33 mouse cellular contexts compared by ENCODE assay signal in the genomic region with DNA sequence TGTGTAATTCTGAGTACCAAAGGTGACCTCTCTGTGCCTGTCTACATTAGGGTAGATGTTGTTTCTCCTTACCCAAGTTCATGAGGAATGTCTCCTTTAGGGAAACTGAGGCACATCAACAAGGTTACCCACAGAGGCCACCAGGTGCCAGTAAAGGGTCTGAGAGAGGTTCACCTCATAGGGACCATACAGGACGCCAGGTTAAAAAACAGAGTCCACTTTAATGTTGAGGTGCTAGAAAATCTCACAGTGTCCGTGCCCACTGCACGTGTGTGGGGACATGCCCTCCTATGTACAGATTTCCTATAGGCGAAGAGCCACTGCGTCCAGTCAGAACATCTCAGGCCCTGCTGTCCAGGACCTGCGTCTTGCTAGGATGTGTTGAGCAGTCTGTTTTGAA. TPM values are rescaled to one million over a fixed set of nuclear protein-coding genes. Genes with fewer than 3 reads are reported as not detected.
A peak's percentile ranks its signal among the peaks of the same experiment; 100 is the strongest.
DNase-seq lines count a peak whose midpoint lies in the region; ATAC-seq lines count a peak whose summit lies in the region.
"Had no signal": no experiment of that assay in that cellular context is flagged by ENCODE, and none has a peak within 500 bp of the region (broad histone marks: within the 10 kb centered on the region; RNA-seq: fewer than 3 reads in every experiment).

No protein-coding gene starts in this region.

- no peak for DNase-seq in embryonic facial prominence, embryonic 10.5 days (ENCODE audit: low spot score)
- DNase-seq in heart, embryonic 10.5 days (ENCODE audit: low spot score): no peak
- DNase-seq in heart, adult 8-10 months (ENCODE audit: low spot score): no peak
- DNase-seq in midbrain, embryonic 14.5 days: no peak
- DNase-seq: adrenal gland, adult 8-10 months; gastrocnemius, postnatal 14 days; layer of hippocampus, adult 9-11 months; right cerebral cortex, postnatal 14 days had no signal

- 0 out of 2 replicates have a peak overlapping the region, but pooled peaks have one; percentile 44 for H3K9ac ChIP-seq in embryonic facial prominence, embryonic 13.5 days
- H3K9ac ChIP-seq in heart, embryonic 15.5 days: peak overlapping the region; percentile 36
- no peak overlapping the region for H3K9ac ChIP-seq in midbrain, embryonic 14.5 days (replicated peaks; ENCODE audit: low read length)
- H3K9ac ChIP-seq: forebrain, embryonic 12.5 days; hindbrain, embryonic 14.5 days; limb, embryonic 12.5 days; neural tube, embryonic 15.5 days; stomach, embryonic 15.5 days had no signal

- 83% methylated on average over 6 of the region's 6 CpGs for WGBS in embryonic facial prominence, embryonic 13.5 days
- WGBS in embryonic facial prominence, embryonic 10.5 days: 84% methylated on average over 6 of the region's 6 CpGs
- WGBS in heart, embryonic 10.5 days: 82% methylated on average over 6 of the region's 6 CpGs
- 75% methylated on average over 6 of the region's 6 CpGs for WGBS in heart, embryonic 15.5 days
- 86% methylated on average over 6 of the region's 6 CpGs for WGBS in midbrain, embryonic 14.5 days

- no peaks in the 10 kb centered on the region for H3K9me3 ChIP-seq in embryonic facial prominence, embryonic 13.5 days
- H3K9me3 ChIP-seq in embryonic facial prominence, embryonic 10.5 days: no peaks in the 10 kb centered on the region
- no peaks in the 10 kb centered on the region for H3K9me3 ChIP-seq in heart, embryonic 10.5 days
- H3K9me3 ChIP-seq in heart, embryonic 15.5 days (replicated peaks): no peaks in the 10 kb centered on the region
- no peaks in the 10 kb centered on the region for H3K9me3 ChIP-seq in midbrain, embryonic 14.5 days (ENCODE audit: control insufficient read depth, low read length)
- H3K9me3 ChIP-seq: forebrain, embryonic 12.5 days; G1E; limb, embryonic 12.5 days; neural tube, embryonic 15.5 days; stomach, embryonic 15.5 days had no signal

- no peak overlapping the region for H3K27ac ChIP-seq in embryonic facial prominence, embryonic 13.5 days
- H3K27ac ChIP-seq in embryonic facial prominence, embryonic 10.5 days (replicated peaks): no peak overlapping the region
- 0 out of 2 replicates have a peak overlapping the region, but pooled peaks have one; percentile 26 for H3K27ac ChIP-seq in heart, embryonic 10.5 days
- peak overlapping the region; percentile 98 for H3K27ac ChIP-seq in heart, embryonic 15.5 days
- no peak overlapping the region for H3K27ac ChIP-seq in midbrain, embryonic 14.5 days (replicated peaks; ENCODE audit: low read depth, low read length)
- H3K27ac ChIP-seq: forebrain, embryonic 12.5 days; hindbrain, embryonic 14.5 days; limb, embryonic 12.5 days; neural tube, embryonic 15.5 days; stomach, embryonic 15.5 days had no signal

- H3K4me2 ChIP-seq in embryonic facial prominence, embryonic 13.5 days: no peak overlapping the region
- peak overlapping the region; percentile 52 for H3K4me2 ChIP-seq in heart, embryonic 15.5 days
- no peak overlapping the region for H3K4me2 ChIP-seq in midbrain, embryonic 14.5 days (ENCODE audit: low read length)
- H3K4me2 ChIP-seq: forebrain, embryonic 12.5 days; hindbrain, embryonic 14.5 days; limb, embryonic 12.5 days; liver, embryonic 11.5 days; midbrain, embryonic 11.5 days; neural tube, embryonic 15.5 days; stomach, embryonic 15.5 days had no signal

- H3K27me3 ChIP-seq in embryonic facial prominence, embryonic 13.5 days: peaks cover 52% of the 10 kb centered on the region
- peaks cover 63% of the 10 kb centered on the region for H3K27me3 ChIP-seq in embryonic facial prominence, embryonic 10.5 days (replicated peaks; ENCODE audit: low read depth, poor library complexity, severe bottlenecking)
- H3K27me3 ChIP-seq in heart, embryonic 10.5 days (ENCODE audit: insufficient read depth, poor library complexity, severe bottlenecking): peaks cover 41% of the 10 kb centered on the region
- H3K27me3 ChIP-seq in heart, embryonic 15.5 days: no peaks in the 10 kb centered on the region
- peaks cover 19% of the 10 kb centered on the region; the same call in 1 of the 2 replicates for H3K27me3 ChIP-seq in midbrain, embryonic 14.5 days (ENCODE audit: control insufficient read depth, insufficient read depth, low read length)

- no peaks in the 10 kb centered on the region for H3K36me3 ChIP-seq in embryonic facial prominence, embryonic 13.5 days
- no peaks in the 10 kb centered on the region for H3K36me3 ChIP-seq in embryonic facial prominence, embryonic 10.5 days (replicated peaks)
- H3K36me3 ChIP-seq in heart, embryonic 10.5 days: no peaks in the 10 kb centered on the region
- H3K36me3 ChIP-seq in heart, embryonic 15.5 days: no peaks in the 10 kb centered on the region
- H3K36me3 ChIP-seq in midbrain, embryonic 14.5 days (ENCODE audit: control insufficient read depth, insufficient read depth, low read length): no peaks in the 10 kb centered on the region
- H3K36me3 ChIP-seq: forebrain, embryonic 12.5 days; G1E; limb, embryonic 12.5 days; neural tube, embryonic 15.5 days; stomach, embryonic 15.5 days had no signal

- no peak for ATAC-seq in embryonic facial prominence, embryonic 13.5 days (ENCODE audit: insufficient number of reproducible peaks, insufficient read depth, low FRiP score, low TSS enrichment, low read depth)
- no peak for ATAC-seq in heart, embryonic 15.5 days (replicated peaks; ENCODE audit: insufficient number of reproducible peaks, insufficient read depth, low FRiP score, low read depth)
- no peak for ATAC-seq in midbrain, embryonic 14.5 days (ENCODE audit: low FRiP score, low TSS enrichment)
- ATAC-seq in CD4-positive, CD25-positive, alpha-beta regulatory T cell, adult 4 months: no peak
- ATAC-seq: intestine, postnatal 0 days had no signal

- peaks cover 7% of the 10 kb centered on the region for H3K4me1 ChIP-seq in embryonic facial prominence, embryonic 13.5 days
- peaks cover 12% of the 10 kb centered on the region for H3K4me1 ChIP-seq in embryonic facial prominence, embryonic 10.5 days
- H3K4me1 ChIP-seq in heart, embryonic 10.5 days: peaks cover 72% of the 10 kb centered on the region
- H3K4me1 ChIP-seq in heart, embryonic 15.5 days (replicated peaks): peaks cover 61% of the 10 kb centered on the region
- no peaks in the 10 kb centered on the region for H3K4me1 ChIP-seq in midbrain, embryonic 14.5 days (ENCODE audit: control insufficient read depth, insufficient read depth, low read length)

- no peak overlapping the region for H3K4me3 ChIP-seq in embryonic facial prominence, embryonic 13.5 days
- no peak overlapping the region for H3K4me3 ChIP-seq in embryonic facial prominence, embryonic 10.5 days
- no peak overlapping the region for H3K4me3 ChIP-seq in heart, embryonic 10.5 days
- H3K4me3 ChIP-seq in heart, embryonic 15.5 days: no peak overlapping the region
- H3K4me3 ChIP-seq in midbrain, embryonic 14.5 days (replicated peaks; ENCODE audit: low read depth, low read length): no peak overlapping the region
- H3K4me3 ChIP-seq: erythroblast, embryonic 14.5 days; forebrain, embryonic 12.5 days; limb, embryonic 12.5 days; neural tube, embryonic 15.5 days; stomach, embryonic 15.5 days had no signal

RNA-seq across cellular contexts. Expression of a gene that starts 2.9 kb away (rescaled TPM):
- polyA plus RNA-seq in embryonic facial prominence, embryonic 13.5 days (2015; fragmentation: Nextera tagmentation; extraction: Ambion mirVana): not detected in 2 replicates
- not detected in 2 replicates for polyA plus RNA-seq in embryonic facial prominence, embryonic 10.5 days (2016; fragmentation: Nextera tagmentation; extraction: Ambion mirVana)
- 2.7 and 3.8 TPM in 2 replicates for polyA plus RNA-seq in heart, embryonic 10.5 days (2016; fragmentation: Nextera tagmentation; extraction: Ambion mirVana)
- 10 to 100 TPM in 1 of 4 experiments, 1 to 10 TPM in 3; 5.8 to 18.8 (median 8.2) TPM for total RNA-seq in heart, adult 8-10 months (2022)
- polyA plus RNA-seq in heart, embryonic 15.5 days (2015; fragmentation: Nextera tagmentation; extraction: Ambion mirVana): 7.3 and 9.1 TPM in 2 replicates
- not detected in 2 replicates for polyA plus RNA-seq in midbrain, embryonic 14.5 days (2014; fragmentation: Nextera tagmentation; extraction: Ambion mirVana)
- polyA plus RNA-seq in CD4-positive, CD25-positive, alpha-beta regulatory T cell, adult 4 months (2017; shearing (Covaris generic)): under 1 TPM; 0.31 to 0.44 TPM
- total RNA-seq: adrenal gland, adult 8-10 months; G1E; hematopoietic stem cell, adult 5-6 weeks; left cerebral cortex, adult 18-20 months; megakaryocyte, adult 5-6 weeks; midbrain, postnatal 0 days had no signal
- polyA plus RNA-seq: erythroblast, embryonic 14.5 days; forebrain, embryonic 12.5 days; G1E; hindbrain, embryonic 14.5 days; kidney, embryonic 14.5 days; limb, embryonic 12.5 days; liver, embryonic 11.5 days; midbrain, embryonic 11.5 days; urinary bladder, adult 2 months had no signal

RNA-seq across cellular contexts. Expression of a gene that starts 15.3 kb away (rescaled TPM):
- not detected in 2 replicates for polyA plus RNA-seq in embryonic facial prominence, embryonic 13.5 days (2015; fragmentation: Nextera tagmentation; extraction: Ambion mirVana)
- polyA plus RNA-seq in embryonic facial prominence, embryonic 10.5 days (2016; fragmentation: Nextera tagmentation; extraction: Ambion mirVana): not detected in 2 replicates
- polyA plus RNA-seq in heart, embryonic 10.5 days (2016; fragmentation: Nextera tagmentation; extraction: Ambion mirVana): not detected in 2 replicates
- not detected for total RNA-seq in heart, adult 8-10 months (2022)
- not detected in 2 replicates for polyA plus RNA-seq in heart, embryonic 15.5 days (2015; fragmentation: Nextera tagmentation; extraction: Ambion mirVana)
- polyA plus RNA-seq in midbrain, embryonic 14.5 days (2014; fragmentation: Nextera tagmentation; extraction: Ambion mirVana): 0.23 TPM in 1 of 2 replicates, not detected in the other
- not detected for polyA plus RNA-seq in CD4-positive, CD25-positive, alpha-beta regulatory T cell, adult 4 months (2017; shearing (Covaris generic))
- total RNA-seq: adrenal gland, adult 8-10 months; adrenal gland, postnatal 4 days; G1E; gastrocnemius, postnatal 14 days; heart, adult 18-20 months; hematopoietic stem cell, adult 5-6 weeks; left cerebral cortex, adult 18-20 months; left cerebral cortex, postnatal 14 days; megakaryocyte, adult 5-6 weeks; midbrain, postnatal 0 days had no signal
- polyA plus RNA-seq: embryonic facial prominence, embryonic 14.5 days; erythroblast, embryonic 14.5 days; forebrain, embryonic 12.5 days; G1E; hindbrain, embryonic 14.5 days; kidney, embryonic 14.5 days; limb, embryonic 12.5 days; liver, embryonic 11.5 days; liver, embryonic 16.5 days; lung, embryonic 16.5 days; midbrain, embryonic 11.5 days; midbrain, postnatal 0 days; neural tube, embryonic 15.5 days; stomach, embryonic 15.5 days; urinary bladder, adult 2 months had no signal

RNA-seq across cellular contexts. Expression of a gene that starts 16.2 kb away (rescaled TPM):
- polyA plus RNA-seq in embryonic facial prominence, embryonic 13.5 days (2015; fragmentation: Nextera tagmentation; extraction: Ambion mirVana): 57.1 and 60.1 TPM in 2 replicates
- 51.5 and 53.2 TPM in 2 replicates for polyA plus RNA-seq in embryonic facial prominence, embryonic 10.5 days (2016; fragmentation: Nextera tagmentation; extraction: Ambion mirVana)
- 56.3 and 78.7 TPM in 2 replicates for polyA plus RNA-seq in heart, embryonic 10.5 days (2016; fragmentation: Nextera tagmentation; extraction: Ambion mirVana)
- total RNA-seq in heart, adult 8-10 months (2022): 10 to 100 TPM; 26.3 to 35.5 (median 29.8) TPM
- polyA plus RNA-seq in heart, embryonic 15.5 days (2015; fragmentation: Nextera tagmentation; extraction: Ambion mirVana): 38.4 and 43.1 TPM in 2 replicates
- polyA plus RNA-seq in midbrain, embryonic 14.5 days (2014; fragmentation: Nextera tagmentation; extraction: Ambion mirVana): 63.3 and 66.9 TPM in 2 replicates
- polyA plus RNA-seq in CD4-positive, CD25-positive, alpha-beta regulatory T cell, adult 4 months (2017; shearing (Covaris generic)): 1 to 10 TPM; 1.3 to 2.6 TPM

RNA-seq across cellular contexts. Expression of a gene that starts 22.6 kb away (rescaled TPM):
- polyA plus RNA-seq in embryonic facial prominence, embryonic 13.5 days (2015; fragmentation: Nextera tagmentation; extraction: Ambion mirVana): 622 and 633 TPM in 2 replicates
- polyA plus RNA-seq in embryonic facial prominence, embryonic 10.5 days (2016; fragmentation: Nextera tagmentation; extraction: Ambion mirVana): 564 and 572 TPM in 2 replicates
- polyA plus RNA-seq in heart, embryonic 10.5 days (2016; fragmentation: Nextera tagmentation; extraction: Ambion mirVana): 447 and 460 TPM in 2 replicates
- total RNA-seq in heart, adult 8-10 months (2022): 1,000 to 10,000 TPM; 1,076 to 1,267 (median 1,170) TPM
- 350 and 441 TPM in 2 replicates for polyA plus RNA-seq in heart, embryonic 15.5 days (2015; fragmentation: Nextera tagmentation; extraction: Ambion mirVana)
- 479 and 528 TPM in 2 replicates for polyA plus RNA-seq in midbrain, embryonic 14.5 days (2014; fragmentation: Nextera tagmentation; extraction: Ambion mirVana)
- polyA plus RNA-seq in CD4-positive, CD25-positive, alpha-beta regulatory T cell, adult 4 months (2017; shearing (Covaris generic)): 1,000 to 10,000 TPM in 1 of 2 experiments, 100 to 1,000 TPM in 1; 934 to 1,665 TPM

RNA-seq across cellular contexts. Expression of a gene that starts 31.3 kb away (rescaled TPM):
- polyA plus RNA-seq in embryonic facial prominence, embryonic 13.5 days (2015; fragmentation: Nextera tagmentation; extraction: Ambion mirVana): 58.1 and 60.9 TPM in 2 replicates
- 62.2 and 66.3 TPM in 2 replicates for polyA plus RNA-seq in embryonic facial prominence, embryonic 10.5 days (2016; fragmentation: Nextera tagmentation; extraction: Ambion mirVana)
- 53.5 and 62.2 TPM in 2 replicates for polyA plus RNA-seq in heart, embryonic 10.5 days (2016; fragmentation: Nextera tagmentation; extraction: Ambion mirVana)
- total RNA-seq in heart, adult 8-10 months (2022): 10 to 100 TPM; 16.8 to 18.6 (median 17.0) TPM
- 29.1 and 41.6 TPM in 2 replicates for polyA plus RNA-seq in heart, embryonic 15.5 days (2015; fragmentation: Nextera tagmentation; extraction: Ambion mirVana)
- polyA plus RNA-seq in midbrain, embryonic 14.5 days (2014; fragmentation: Nextera tagmentation; extraction: Ambion mirVana): 49.2 and 55.7 TPM in 2 replicates
- 10 to 100 TPM; 17.1 to 20.0 TPM for polyA plus RNA-seq in CD4-positive, CD25-positive, alpha-beta regulatory T cell, adult 4 months (2017; shearing (Covaris generic))

Comparison
In these comparisons a context has a peak if more than half of its experiments do, and no peak if none do; other contexts are left out.
1. H3K27ac ChIP-seq: peak in heart, embryonic 10.5 days (single experiment) and heart, embryonic 15.5 days (single experiment); none in embryonic facial prominence, embryonic 13.5 days (single experiment), embryonic facial prominence, embryonic 10.5 days (single experiment) and midbrain, embryonic 14.5 days (single experiment).
2. RNA of a gene that starts 16.2 kb away (polyA plus RNA-seq): 56.3 to 78.7 TPM in heart, embryonic 10.5 days, 63.3 to 66.9 TPM in midbrain, embryonic 14.5 days, 57.1 to 60.1 TPM in embryonic facial prominence, embryonic 13.5 days, 51.5 to 53.2 TPM in embryonic facial prominence, embryonic 10.5 days and 38.4 to 43.1 TPM in heart, embryonic 15.5 days; 1.3 to 2.6 TPM in CD4-positive, CD25-positive, alpha-beta regulatory T cell, adult 4 months; every median in the first group is over 10 times any median in the second.